In genomic region chr5:64174429-64174935, GRCm38 (mm10) we compare ENCODE assay signal across 17 mouse cellular contexts.
"Had no signal": no experiment of that assay in that cellular context is flagged by ENCODE, and none has a peak within 500 bp of the region (broad histone marks: within the 10 kb centered on the region; RNA-seq: fewer than 3 reads in every experiment).

No protein-coding gene starts in this region.

- H3K27me3 ChIP-seq: kidney, embryonic 15.5 days; midbrain, embryonic 12.5 days; midbrain, embryonic 15.5 days; neural tube, embryonic 13.5 days had no signal

- H3K9ac ChIP-seq: kidney, embryonic 15.5 days; liver, embryonic 14.5 days; liver, postnatal 0 days; lung, embryonic 14.5 days; midbrain, embryonic 12.5 days; midbrain, embryonic 15.5 days; neural tube, embryonic 13.5 days had no signal

- ATAC-seq: liver, postnatal 0 days; lung, postnatal 0 days had no signal

- DNase-seq: kidney, adult 8-10 months; kidney, postnatal 10 days; kidney, postnatal 4 days; layer of hippocampus, adult 9-11 months; liver, postnatal 0 days; lung, embryonic 14.5 days; thymus, adult 18-20 months; thymus, postnatal 36 days had no signal

- H3K4me2 ChIP-seq: kidney, embryonic 15.5 days; liver, embryonic 11.5 days; lung, embryonic 14.5 days; midbrain, embryonic 12.5 days; midbrain, embryonic 15.5 days; neural tube, embryonic 13.5 days had no signal

- H3K4me1 ChIP-seq: midbrain, embryonic 12.5 days; midbrain, embryonic 15.5 days had no signal

- H3K27ac ChIP-seq: kidney, embryonic 15.5 days; layer of hippocampus, adult 2 months; liver, embryonic 14.5 days; macrophage; midbrain, embryonic 12.5 days; midbrain, embryonic 15.5 days had no signal

- H3K4me3 ChIP-seq: kidney, embryonic 15.5 days; layer of hippocampus, adult 2 months; midbrain, embryonic 12.5 days; midbrain, embryonic 15.5 days; neural tube, embryonic 13.5 days had no signal

- H3K36me3 ChIP-seq: kidney, embryonic 15.5 days; midbrain, embryonic 12.5 days; midbrain, embryonic 15.5 days; neural tube, embryonic 13.5 days had no signal

- H3K9me3 ChIP-seq: kidney, embryonic 15.5 days; midbrain, embryonic 12.5 days; midbrain, embryonic 15.5 days; neural tube, embryonic 13.5 days had no signal
